Mouse (Mus musculus) heart, postnatal 14 days (tissue): ENCODE measurements around the gene Clec12a. TPM values are rescaled to one million over a fixed set of nuclear protein-coding genes. Genes with fewer than 3 reads are reported as not detected.

ENCODE experiments used
- total RNA-seq, 2 experiments: library from RNA; stranded (reverse); gene quantifications; 2 replicates each; pipeline ENCODE4 v1.2.3; 2021

The Clec12a gene
- total RNA-seq, 2 experiments from 2014 or later, result 0.73 to 0.74 TPM

Other genes with a start within 250 kb of the Clec12a start
- under 1 TPM in 1 of 2 experiments, not detected in 1; 0.17 TPM for gene Clec2e, start 241.8 kb upstream of the Clec12a start, total RNA-seq
- 10 to 100 TPM; 43.5 to 46.0 TPM for gene Clec2d, start 162.1 kb upstream of the Clec12a start, total RNA-seq
- 1 to 10 TPM in 1 of 2 experiments, under 1 TPM in 1; 0.22 to 1.4 TPM for gene Cd69, start 67.3 kb upstream of the Clec12a start, total RNA-seq
- gene 4922502D21Rik, start 10.9 kb upstream of the Clec12a start, total RNA-seq, result not detected
- gene Clec12b, start 43.2 kb downstream of the Clec12a start, total RNA-seq, result under 1 TPM; 0.17 to 0.22 TPM
- gene Clec1b, start 54.6 kb downstream of the Clec12a start, total RNA-seq, result under 1 TPM; 0.33 to 1.00 TPM
- under 1 TPM in 1 of 2 experiments, not detected in 1; 0.20 TPM for gene Clec9a, start 66.2 kb downstream of the Clec12a start, total RNA-seq
- 10 to 100 TPM; 15.3 to 15.9 TPM for gene Clec1a, start 109.3 kb downstream of the Clec12a start, total RNA-seq
- gene Olr1, start 164.5 kb downstream of the Clec12a start, total RNA-seq, result under 1 TPM in 1 of 2 experiments, not detected in 1; 0.12 TPM
- not detected for gene Tmem52b, start 169.9 kb downstream of the Clec12a start, total RNA-seq
- gene Gabarapl1, start 190.5 kb downstream of the Clec12a start, total RNA-seq, result 10 to 100 TPM; 79.8 to 85.9 TPM
- gene Klre1, start 235.2 kb downstream of the Clec12a start, total RNA-seq, result not detected
- gene Klrd1, start 249.1 kb downstream of the Clec12a start, total RNA-seq, result not detected